Mouse (Mus musculus): ENCODE measurements at regions not wholly inside any gene's neighbourhood (a gene's known extent, or its start where the extent isn't known, plus 50 kb on each side); places are given as distances from the start of the nearest gene placed in this dataset.
A peak's percentile ranks its signal among the peaks of the same experiment; 100 is the strongest.

DNA sequence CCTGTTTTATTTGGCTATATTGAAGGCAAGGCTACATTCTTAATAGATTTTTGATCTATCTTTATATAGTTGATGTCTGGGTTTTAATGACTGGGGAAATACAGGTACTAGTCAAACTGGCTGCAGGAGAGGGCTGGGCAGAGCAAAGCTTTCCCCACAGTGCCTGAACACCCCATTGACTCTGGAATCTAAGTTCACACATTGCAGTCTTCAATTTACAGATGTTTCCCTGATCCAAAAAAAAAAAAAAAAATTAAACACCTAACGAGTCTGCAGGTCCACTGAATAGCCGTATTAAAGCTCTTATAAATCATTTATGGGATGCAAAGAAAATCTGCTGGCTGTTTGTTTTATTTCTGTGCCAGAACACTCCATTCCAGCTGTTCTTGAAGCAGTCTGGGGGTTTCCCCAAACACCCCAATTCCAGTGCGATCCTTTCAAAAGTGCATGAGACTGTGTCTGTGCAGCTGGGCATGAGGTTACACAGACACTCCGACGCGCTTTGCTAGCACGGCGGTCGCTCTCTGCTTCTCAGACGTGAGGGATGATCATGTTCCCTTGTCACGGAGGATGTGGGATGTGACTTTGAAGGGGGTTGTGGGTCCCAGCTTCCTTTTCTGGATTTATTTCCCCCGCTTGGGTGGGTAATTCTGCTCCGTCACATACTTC, 173.3 kb upstream of the Tut7 start:
- Histone ChIP-seq H3K9me3 (replicated peaks) (no peaks in the 10 kb centered on the region), H3K4me1 (no peaks in the 10 kb centered on the region), H3K4me2 (no peak overlapping the region), H3K4me3 (no peak overlapping the region), H3K36me3 (no peaks in the 10 kb centered on the region), H3K27me3 (replicated peaks) (no peaks in the 10 kb centered on the region; the same call in 1 of the 2 replicates), H3K27ac (no peak overlapping the region), H3K9ac (no peak overlapping the region)
- WGBS (ENCODE audit: insufficient replicate concordance), result 76% methylated on average over 13 of the region's 13 CpGs
- ATAC-seq, result no peak

DNA sequence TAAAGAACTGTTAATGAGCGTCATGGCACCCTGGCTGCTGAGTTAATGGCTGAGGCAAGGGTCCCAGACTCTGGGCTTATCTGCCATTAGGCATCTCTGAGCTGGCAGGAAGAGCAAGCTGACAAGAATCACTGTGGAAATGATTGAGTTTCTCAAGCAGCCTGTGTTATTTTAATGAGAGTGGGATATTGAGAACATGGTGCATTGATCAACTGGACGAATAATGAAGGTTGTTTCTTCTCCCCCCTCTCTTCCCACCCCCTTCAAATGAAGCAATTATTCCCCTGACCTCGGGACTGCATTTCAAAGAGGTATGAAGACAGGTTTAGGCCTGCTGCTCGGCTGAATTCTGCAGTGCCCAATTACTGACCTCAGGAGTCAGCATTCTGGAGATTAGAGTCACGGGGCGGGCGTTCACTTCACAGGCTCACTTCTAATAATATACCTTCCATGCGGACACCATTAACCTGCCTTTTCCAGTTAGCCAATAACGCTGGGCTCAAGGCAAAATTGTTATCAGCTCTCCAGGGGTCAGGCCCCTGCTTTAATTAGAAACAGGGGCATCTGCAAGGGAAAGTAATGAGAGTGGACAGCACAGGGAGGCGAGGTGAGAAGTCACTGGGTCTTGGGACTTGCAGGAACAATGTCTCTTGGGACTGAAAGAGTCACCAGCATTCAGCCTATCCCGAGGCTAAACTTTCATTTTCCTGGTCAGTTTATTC, 170.0 kb upstream of the Tut7 start:
- no peak overlapping the region for H3K4me2 ChIP-seq
- ATAC-seq, result no peak
- H3K9ac ChIP-seq, result no peak overlapping the region
- no peaks in the 10 kb centered on the region; the same call in 1 of the 2 replicates for H3K27me3 ChIP-seq (replicated peaks)
- no peak overlapping the region for H3K4me3 ChIP-seq
- WGBS (ENCODE audit: insufficient replicate concordance), result 53% methylated on average over 11 of the region's 11 CpGs
- no peak overlapping the region for H3K27ac ChIP-seq
- H3K9me3 ChIP-seq (replicated peaks), result no peaks in the 10 kb centered on the region
- no peaks in the 10 kb centered on the region for H3K36me3 ChIP-seq
- no peaks in the 10 kb centered on the region for H3K4me1 ChIP-seq

DNA sequence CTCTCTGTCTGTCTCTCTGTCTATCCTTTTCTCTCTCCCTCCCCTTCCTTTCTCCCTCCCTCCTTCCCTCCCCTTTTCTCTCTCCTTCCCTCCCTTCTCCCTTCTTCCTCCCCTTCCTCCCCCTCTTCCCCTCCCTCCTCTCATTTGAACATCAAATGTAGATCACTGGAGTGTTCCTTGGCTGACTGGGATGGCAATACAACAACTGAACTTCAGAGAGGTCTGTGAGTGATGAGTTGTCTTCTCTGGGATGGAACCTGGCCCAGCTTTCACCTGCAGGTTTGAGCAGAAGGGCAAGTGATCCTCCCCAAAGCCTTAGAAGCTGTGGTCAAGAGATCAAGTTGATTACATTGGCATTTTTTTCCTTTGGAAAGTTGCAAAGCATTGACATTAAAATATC, 169.4 kb upstream of the Tut7 start:
- Histone ChIP-seq H3K27me3 (replicated peaks) (no peaks in the 10 kb centered on the region; the same call in 1 of the 2 replicates), H3K36me3 (no peaks in the 10 kb centered on the region), H3K4me3 (no peak overlapping the region), H3K9me3 (replicated peaks) (no peaks in the 10 kb centered on the region), H3K9ac (no peak overlapping the region), H3K4me1 (no peaks in the 10 kb centered on the region), H3K4me2 (no peak overlapping the region), H3K27ac (no peak overlapping the region)
- ATAC-seq, result no peak

DNA sequence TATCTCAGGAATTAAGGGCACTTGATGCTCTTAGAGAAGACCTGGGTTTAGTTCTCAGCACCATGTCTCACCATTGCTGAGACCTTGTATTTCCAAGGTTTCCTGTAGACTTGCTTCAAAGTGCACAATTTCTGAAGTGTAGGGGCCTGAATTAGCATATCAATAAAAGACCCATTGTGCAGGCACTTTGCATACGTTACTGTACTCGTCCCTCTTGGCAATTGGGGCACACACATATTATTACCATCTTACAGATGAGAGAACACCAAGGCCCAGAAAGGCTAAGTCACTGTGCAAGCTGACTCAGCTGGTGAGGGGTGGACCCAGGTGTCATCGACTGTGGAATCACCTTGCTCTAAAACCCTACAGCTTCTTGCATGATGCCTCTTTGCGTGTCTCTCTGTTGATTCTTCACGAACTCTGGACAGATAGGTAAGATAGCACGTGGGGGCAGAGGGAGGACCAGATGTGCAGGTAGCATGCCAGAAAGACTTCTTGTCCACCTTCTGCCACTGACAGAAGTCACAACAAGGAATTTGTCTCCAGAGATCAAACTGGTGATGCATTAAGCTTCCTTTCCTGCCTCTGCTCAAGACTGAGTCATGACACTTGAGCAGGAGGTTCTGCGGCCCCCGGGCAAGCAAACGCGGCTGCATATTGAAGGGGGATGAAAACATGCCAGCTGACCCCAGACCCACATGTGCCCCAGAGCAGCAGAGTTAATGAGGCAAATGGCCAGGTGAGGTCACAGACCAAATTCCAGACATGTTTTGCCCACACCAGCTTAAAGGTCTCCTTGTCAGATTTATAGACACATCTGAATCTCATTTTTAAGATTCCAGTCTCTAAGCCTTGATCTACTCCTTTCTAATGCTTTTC, 167.7 kb upstream of the Tut7 start:
- H3K4me3 ChIP-seq, result no peak overlapping the region
- H3K9me3 ChIP-seq (replicated peaks), result no peaks in the 10 kb centered on the region
- 66% methylated on average over 10 of the region's 10 CpGs for WGBS (ENCODE audit: insufficient replicate concordance)
- H3K27me3 ChIP-seq (replicated peaks), result no peaks in the 10 kb centered on the region; the same call in 1 of the 2 replicates
- no peak for ATAC-seq
- no peak overlapping the region for H3K4me2 ChIP-seq
- no peaks in the 10 kb centered on the region for H3K4me1 ChIP-seq
- no peaks in the 10 kb centered on the region for H3K36me3 ChIP-seq
- no peak overlapping the region for H3K27ac ChIP-seq
- no peak overlapping the region for H3K9ac ChIP-seq

DNA sequence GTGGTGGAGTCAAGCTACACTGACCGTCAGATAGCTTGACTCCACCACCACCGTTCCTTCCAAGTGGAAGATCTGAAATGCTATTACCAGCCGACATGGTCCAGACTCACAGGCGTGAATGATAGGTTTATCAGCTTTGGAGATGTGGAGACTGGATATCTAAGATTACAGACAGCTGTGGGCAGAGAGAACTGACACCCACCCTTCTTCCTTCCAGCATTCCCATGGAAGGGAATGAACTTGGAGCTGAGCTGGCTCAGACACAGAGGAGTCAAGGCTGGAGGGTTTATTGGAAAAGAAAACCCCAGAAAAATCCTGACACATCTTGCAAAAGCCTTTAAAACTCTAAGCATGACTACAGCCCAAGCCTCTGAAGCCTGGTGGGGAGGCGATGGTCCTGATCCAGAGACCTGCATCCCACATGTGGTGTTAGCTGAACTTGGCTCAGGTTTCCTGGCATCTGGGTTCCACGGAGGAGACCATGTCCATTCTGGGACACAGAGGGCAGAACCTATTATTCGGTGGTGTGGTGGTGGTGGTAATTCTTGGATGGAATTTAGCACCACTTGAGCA, 165.5 kb upstream of the Tut7 start:
- Histone ChIP-seq H3K9ac (no peak overlapping the region), H3K27me3 (replicated peaks) (no peaks in the 10 kb centered on the region; the same call in 1 of the 2 replicates), H3K4me2 (no peak overlapping the region), H3K27ac (no peak overlapping the region), H3K4me3 (no peak overlapping the region), H3K9me3 (replicated peaks) (no peaks in the 10 kb centered on the region), H3K36me3 (no peaks in the 10 kb centered on the region), H3K4me1 (no peaks in the 10 kb centered on the region)
- 43% methylated on average over 7 of the region's 7 CpGs for WGBS (ENCODE audit: insufficient replicate concordance)
- ATAC-seq, result no peak

DNA sequence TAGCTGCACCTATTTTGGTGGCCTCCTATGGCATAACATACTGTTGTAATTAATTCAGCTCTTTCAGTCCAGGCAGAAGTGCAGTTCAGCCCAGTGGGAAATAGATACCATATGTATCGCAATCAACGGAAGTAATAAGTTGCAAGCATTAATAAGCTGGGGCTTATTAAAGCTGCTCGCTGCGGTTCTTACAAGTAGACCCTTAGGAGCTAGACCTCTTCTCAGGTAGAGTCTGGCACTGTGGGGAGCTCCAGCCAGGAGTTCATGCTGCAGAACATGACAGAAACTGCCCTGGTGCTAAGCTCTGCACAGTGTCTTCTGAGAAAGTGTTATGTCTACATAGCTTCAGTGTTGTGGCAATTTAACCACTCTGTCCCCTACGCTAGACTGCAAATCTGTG, 153.5 kb upstream of the Tut7 start:
- Histone ChIP-seq H3K4me1 (no peaks in the 10 kb centered on the region), H3K4me2 (no peak overlapping the region), H3K4me3 (no peak overlapping the region), H3K27me3 (replicated peaks) (peaks cover 13% of the 10 kb centered on the region), H3K9me3 (replicated peaks) (no peaks in the 10 kb centered on the region), H3K9ac (no peak overlapping the region), H3K36me3 (no peaks in the 10 kb centered on the region), H3K27ac (no peak overlapping the region)
- no peak for ATAC-seq
- WGBS (ENCODE audit: insufficient replicate concordance), result 86% methylated on average over 5 of the region's 5 CpGs

DNA sequence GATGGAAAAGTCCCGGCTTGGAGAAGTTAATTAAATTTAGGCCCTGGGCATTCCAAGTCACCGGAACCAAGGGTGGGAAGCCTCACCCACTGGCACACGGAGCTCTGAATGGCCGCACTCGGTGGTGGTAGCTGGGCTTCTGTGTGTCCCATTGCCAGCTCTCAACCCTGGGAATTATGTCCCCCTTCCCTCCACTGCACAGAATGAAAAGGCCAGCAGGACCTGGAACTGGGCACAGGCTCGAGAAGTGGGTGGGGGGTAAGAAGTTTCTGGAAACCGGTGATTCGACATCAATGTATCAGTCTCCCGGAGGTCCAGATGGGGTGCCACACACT, 149.1 kb upstream of the Tut7 start:
- Histone ChIP-seq H3K9ac (no peak overlapping the region), H3K4me3 (no peak overlapping the region), H3K4me1 (no peaks in the 10 kb centered on the region), H3K27me3 (replicated peaks) (peaks cover 42% of the 10 kb centered on the region), H3K27ac (no peak overlapping the region), H3K9me3 (replicated peaks) (no peaks in the 10 kb centered on the region), H3K4me2 (no peak overlapping the region), H3K36me3 (no peaks in the 10 kb centered on the region)
- WGBS (ENCODE audit: insufficient replicate concordance), result 60% methylated on average over 9 of the region's 9 CpGs
- ATAC-seq, result no peak

DNA sequence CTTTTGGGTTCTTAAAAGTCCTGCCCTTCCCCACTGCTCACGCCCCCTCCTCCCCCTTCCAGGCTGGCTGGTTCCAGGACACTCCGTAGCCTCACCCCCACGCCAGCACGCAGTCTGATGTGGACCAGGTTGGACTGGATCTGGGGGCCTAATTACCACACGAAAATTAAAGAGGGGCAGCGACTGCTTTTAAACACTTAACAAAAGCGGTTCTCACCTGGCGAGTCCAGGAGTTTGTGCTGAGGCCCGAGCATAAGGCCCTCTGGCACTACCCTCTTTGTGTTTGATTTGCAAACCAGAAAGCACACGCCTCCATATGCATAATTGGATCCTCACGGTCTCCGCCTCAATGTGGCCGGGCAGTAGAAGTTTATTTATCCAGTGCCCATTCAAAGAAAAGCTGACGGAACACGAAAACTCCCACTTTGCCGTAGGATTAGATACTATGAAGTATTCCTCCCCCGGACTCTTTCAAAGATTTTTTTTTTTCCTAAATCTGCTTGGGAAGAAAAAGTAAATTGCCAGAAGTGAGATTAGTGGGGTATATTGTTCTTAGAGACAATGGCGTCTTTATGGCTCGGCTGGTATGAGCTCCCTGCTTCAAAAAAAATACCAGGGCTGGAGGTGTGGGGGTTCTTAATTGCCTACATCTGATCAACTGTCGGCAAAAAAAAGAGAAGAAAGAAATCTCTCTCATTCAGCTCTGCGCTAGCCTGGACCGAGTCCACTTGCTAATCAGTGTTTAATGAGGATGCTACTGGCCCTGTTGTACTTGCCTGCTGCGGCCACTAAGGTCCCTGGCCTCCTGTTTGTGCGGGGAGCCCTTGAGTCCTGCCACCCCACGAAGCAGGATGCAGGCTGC, 148.5 kb upstream of the Tut7 start:
- peaks cover 42% of the 10 kb centered on the region for H3K27me3 ChIP-seq (replicated peaks)
- no peak overlapping the region for H3K9ac ChIP-seq
- H3K4me1 ChIP-seq, result no peaks in the 10 kb centered on the region
- H3K4me3 ChIP-seq, result 0 out of 2 replicates have a peak overlapping the region, but pooled peaks have one; percentile 4
- peak overlapping the region; percentile 40 for H3K4me2 ChIP-seq
- no peak overlapping the region for H3K27ac ChIP-seq
- H3K9me3 ChIP-seq (replicated peaks), result no peaks in the 10 kb centered on the region
- ATAC-seq, result no peak
- no peaks in the 10 kb centered on the region for H3K36me3 ChIP-seq
- WGBS (ENCODE audit: insufficient replicate concordance), result 23% methylated on average over 25 of the region's 25 CpGs

DNA sequence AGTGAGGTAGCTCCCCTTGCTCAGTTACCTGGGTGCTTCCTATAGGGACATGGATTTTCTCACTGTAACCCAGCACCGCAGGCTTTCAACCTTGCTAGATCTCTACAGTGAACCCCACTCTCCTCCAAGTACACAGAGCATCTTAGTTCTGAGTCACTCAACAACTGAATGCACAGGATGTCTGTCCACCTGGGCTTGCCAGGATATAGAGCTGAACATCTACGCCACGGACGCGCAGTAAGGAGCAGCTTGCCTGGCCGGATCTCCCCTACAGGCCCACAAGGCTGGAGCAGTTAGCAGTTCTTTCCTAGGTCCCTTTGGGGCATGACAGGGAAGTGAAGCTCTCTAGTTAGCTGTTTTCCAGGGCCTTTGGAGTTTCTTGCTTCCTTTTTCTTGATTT, 147.5 kb upstream of the Tut7 start:
- Histone ChIP-seq H3K4me3 (no peak overlapping the region), H3K27me3 (replicated peaks) (peaks cover 42% of the 10 kb centered on the region), H3K9me3 (replicated peaks) (no peaks in the 10 kb centered on the region), H3K36me3 (no peaks in the 10 kb centered on the region), H3K9ac (no peak overlapping the region), H3K27ac (no peak overlapping the region), H3K4me2 (no peak overlapping the region), H3K4me1 (no peaks in the 10 kb centered on the region)
- no peak for ATAC-seq
- 51% methylated on average over 6 of the region's 6 CpGs for WGBS (ENCODE audit: insufficient replicate concordance)

DNA sequence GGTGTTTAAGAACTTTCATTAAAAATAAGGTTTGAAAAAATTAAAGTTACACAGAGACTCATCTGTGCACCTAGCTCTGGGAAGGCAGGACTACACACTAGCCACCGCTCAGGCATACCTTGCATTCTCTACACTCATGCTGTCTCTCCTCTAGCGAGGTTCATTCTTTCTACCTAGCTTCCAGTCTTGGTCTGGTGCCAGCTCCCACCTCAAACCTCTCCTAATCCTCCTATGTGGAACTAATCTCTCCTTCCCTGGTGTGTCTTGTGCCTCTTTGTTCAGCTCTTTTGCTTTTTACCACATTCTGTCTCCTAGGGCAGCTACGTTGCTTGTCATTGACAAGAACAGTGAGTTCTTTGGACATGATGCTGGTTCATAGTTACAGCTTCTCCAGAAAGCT, 146.5 kb upstream of the Tut7 start:
- no peak overlapping the region for H3K27ac ChIP-seq
- no peak overlapping the region for H3K4me2 ChIP-seq
- no peak for ATAC-seq
- no peak overlapping the region for H3K4me3 ChIP-seq
- WGBS (ENCODE audit: insufficient replicate concordance), result 57% methylated on average over 3 of the region's 3 CpGs
- no peaks in the 10 kb centered on the region for H3K4me1 ChIP-seq
- H3K9me3 ChIP-seq (replicated peaks), result no peaks in the 10 kb centered on the region
- peaks cover 42% of the 10 kb centered on the region for H3K27me3 ChIP-seq (replicated peaks)
- no peaks in the 10 kb centered on the region for H3K36me3 ChIP-seq
- H3K9ac ChIP-seq, result no peak overlapping the region

DNA sequence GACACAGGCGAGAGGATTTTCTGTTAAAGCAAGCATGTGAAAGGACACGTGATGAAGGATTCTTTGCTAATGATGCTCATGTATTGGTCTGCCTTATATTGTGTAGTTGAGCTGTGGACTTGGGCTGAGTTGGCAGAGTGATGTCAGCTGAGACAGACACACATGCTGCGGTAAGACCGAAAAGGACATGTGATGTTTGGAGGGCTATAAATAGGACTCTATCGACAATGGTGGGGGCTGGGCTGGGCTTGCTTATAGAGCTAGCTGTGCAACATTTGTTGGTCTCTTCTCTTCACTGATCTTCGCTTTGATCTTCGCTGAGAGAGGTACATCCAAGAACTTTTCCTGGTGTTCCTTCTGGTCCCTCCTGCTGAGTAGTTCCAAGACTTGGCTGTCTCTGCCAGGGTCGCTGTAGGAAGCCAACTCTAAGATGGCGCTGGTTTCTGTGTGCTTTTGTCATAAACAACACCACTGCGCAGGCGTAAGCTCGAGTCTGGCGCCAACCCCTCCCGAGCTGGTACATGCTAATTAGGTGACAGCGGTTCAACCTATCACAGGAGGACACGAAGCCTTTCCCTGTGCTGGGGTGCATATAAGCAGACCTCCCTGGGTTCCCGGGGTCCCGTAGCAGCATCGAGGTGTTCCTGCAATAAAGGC, 145.8 kb upstream of the Tut7 start:
- Histone ChIP-seq H3K4me3 (no peak overlapping the region), H3K36me3 (no peaks in the 10 kb centered on the region), H3K4me1 (no peaks in the 10 kb centered on the region), H3K9me3 (replicated peaks) (no peaks in the 10 kb centered on the region), H3K27me3 (replicated peaks) (peaks cover 42% of the 10 kb centered on the region), H3K27ac (no peak overlapping the region), H3K4me2 (no peak overlapping the region), H3K9ac (no peak overlapping the region)
- no peak for ATAC-seq
- 68% methylated on average over 19 of the region's 19 CpGs for WGBS (ENCODE audit: insufficient replicate concordance)

Measured in liver, embryonic 12.5 days (tissue).